In the genomic region with DNA sequence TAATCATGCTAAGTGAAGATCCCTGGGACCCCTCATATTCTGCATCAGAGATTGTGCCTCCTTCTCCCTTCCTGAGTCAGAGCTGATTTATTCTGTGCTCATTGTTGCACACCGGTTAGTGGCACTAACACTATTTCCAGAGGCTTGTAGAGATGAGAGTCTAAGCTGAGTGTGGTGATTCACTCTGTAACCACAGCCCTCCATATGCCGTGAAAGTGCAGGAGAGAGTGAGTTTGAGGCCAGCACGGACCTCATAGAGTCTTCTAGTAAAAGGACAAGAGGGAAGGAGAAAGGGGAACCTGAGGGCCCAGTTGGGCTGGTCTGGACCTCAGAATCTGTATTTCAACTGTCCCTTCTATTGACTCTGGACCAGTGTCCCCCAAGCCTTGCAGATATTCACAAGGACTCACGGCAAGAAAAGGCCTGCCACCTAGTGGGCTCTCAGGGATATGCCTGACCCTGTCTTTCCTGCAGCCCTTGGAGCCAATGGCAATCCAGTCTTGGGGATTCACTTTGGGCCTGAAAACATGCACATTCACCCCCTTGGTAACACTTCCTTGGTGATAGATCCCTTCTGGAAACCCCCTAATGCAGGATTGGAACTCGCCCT, we compare ENCODE assay signal across 9 mouse cellular contexts.
DNase-seq lines count a peak whose midpoint lies in the region; ATAC-seq and TF ChIP-seq lines count a peak whose summit lies in the region.
"Had no signal": no experiment of that assay in that cellular context is flagged by ENCODE, and none has a peak within 500 bp of the region (broad histone marks: within the 10 kb centered on the region; RNA-seq: fewer than 3 reads in every experiment).

No protein-coding gene starts in this region.

- no peak overlapping the region for H3K9ac ChIP-seq in limb, embryonic 11.5 days (ENCODE audit: low read length)
- no peak overlapping the region for H3K9ac ChIP-seq in neural tube, embryonic 12.5 days
- H3K9ac ChIP-seq: embryonic facial prominence, embryonic 13.5 days had no signal

- peak; percentile 64 for DNase-seq in 3T3-L1 (ENCODE audit: low read depth, low spot score)
- peak; percentile 25 for DNase-seq in T-cell, adult 2 months (ENCODE audit: low spot score)
- peak; percentile 77 to 81 for DNase-seq in cerebellum, postnatal 14 days
- peak; percentile 49 for DNase-seq in gastrocnemius, adult 2 months
- peak; percentile 22 for DNase-seq in kidney, adult 11 months
- peak; percentile 71 for DNase-seq in limb, embryonic 11.5 days (ENCODE audit: low spot score)
- DNase-seq in thymus, postnatal 14 days, result peak; percentile 59

- H3K4me1 ChIP-seq in limb, embryonic 11.5 days (ENCODE audit: control insufficient read depth, insufficient read depth, low read length), result no peaks in the 10 kb centered on the region
- no peaks in the 10 kb centered on the region for H3K4me1 ChIP-seq in neural tube, embryonic 12.5 days
- H3K4me1 ChIP-seq: embryonic facial prominence, embryonic 13.5 days had no signal

- no peak overlapping the region for H3K27ac ChIP-seq in gastrocnemius, adult 2 months
- no peak overlapping the region for H3K27ac ChIP-seq in limb, embryonic 11.5 days (replicated peaks; ENCODE audit: low read depth, low read length)
- no peak overlapping the region for H3K27ac ChIP-seq in neural tube, embryonic 12.5 days
- H3K27ac ChIP-seq: embryonic facial prominence, embryonic 13.5 days had no signal

- H3K4me3 ChIP-seq in gastrocnemius, adult 2 months, result no peak overlapping the region
- H3K4me3 ChIP-seq in limb, embryonic 11.5 days (ENCODE audit: low read depth, low read length), result no peak overlapping the region
- H3K4me3 ChIP-seq in neural tube, embryonic 12.5 days, result no peak overlapping the region
- H3K4me3 ChIP-seq: embryonic facial prominence, embryonic 13.5 days had no signal

- WGBS in limb, embryonic 11.5 days, result 42% methylated on average over 5 of the region's 5 CpGs
- 42% methylated on average over 5 of the region's 5 CpGs for WGBS in neural tube, embryonic 12.5 days

- H3K9me3 ChIP-seq in limb, embryonic 11.5 days (ENCODE audit: control insufficient read depth, low read length), result no peaks in the 10 kb centered on the region
- H3K9me3 ChIP-seq in neural tube, embryonic 12.5 days, result no peaks in the 10 kb centered on the region
- H3K9me3 ChIP-seq: embryonic facial prominence, embryonic 13.5 days had no signal

- intact Hi-C loops in gastrocnemius, adult 2 months (cut with DNase I), result loop anchor here (5.0 kb wide), 2 partner anchors 310 to 565 kb away; no protein-coding TSS in a partner anchor

- ATAC-seq in limb, embryonic 11.5 days (ENCODE audit: insufficient number of reproducible peaks, low FRiP score, low TSS enrichment, low read depth), result peak; percentile 67; the same call in 1 of the 2 replicates
- ATAC-seq in neural tube, embryonic 12.5 days (ENCODE audit: low FRiP score, low read depth), result peak; percentile 78; the same call in 1 of the 2 replicates

- H3K27me3 ChIP-seq in limb, embryonic 11.5 days (ENCODE audit: control insufficient read depth, insufficient read depth, low read length), result no peaks in the 10 kb centered on the region
- H3K27me3 ChIP-seq in neural tube, embryonic 12.5 days (replicated peaks), result no peaks in the 10 kb centered on the region
- H3K27me3 ChIP-seq: embryonic facial prominence, embryonic 13.5 days had no signal

- peak; percentile 77 for TF ChIP-seq CTCF in gastrocnemius, adult 2 months (IDR thresholded peaks at IDR 0.05)

- no peak overlapping the region for H3K4me2 ChIP-seq in limb, embryonic 11.5 days (ENCODE audit: low read depth, severe bottlenecking)
- H3K4me2 ChIP-seq in neural tube, embryonic 12.5 days (replicated peaks), result no peak overlapping the region
- H3K4me2 ChIP-seq: embryonic facial prominence, embryonic 13.5 days had no signal

- no peaks in the 10 kb centered on the region for H3K36me3 ChIP-seq in limb, embryonic 11.5 days (ENCODE audit: control insufficient read depth, insufficient read depth, low read length)
- no peaks in the 10 kb centered on the region for H3K36me3 ChIP-seq in neural tube, embryonic 12.5 days
- H3K36me3 ChIP-seq: embryonic facial prominence, embryonic 13.5 days had no signal

Comparison
In these comparisons a context has a peak if more than half of its experiments do, and no peak if none do; other contexts are left out.
1. DNase-seq: peak in every context shown above with its lines; median percentile 79 in cerebellum, postnatal 14 days; 71 in limb, embryonic 11.5 days; 64 in 3T3-L1; 59 in thymus, postnatal 14 days; 49 in gastrocnemius, adult 2 months; 25 in T-cell, adult 2 months; 22 in kidney, adult 11 months.